Mouse (Mus musculus): ENCODE data around the gene Unc79. TPM values are rescaled to one million over a fixed set of nuclear protein-coding genes. Genes with fewer than 3 reads are reported as not detected.
A peak's percentile ranks its signal among the peaks of the same experiment; 100 is the strongest.

Unc79 gene
- polyA plus RNA-seq, 1 experiment, result 0.27 TPM

- TF ChIP-seq EP300 (IDR thresholded peaks at IDR 0.05; ENCODE audit: insufficient read depth, low read depth, low read length) (no peak), CTCF (IDR thresholded peaks at IDR 0.05; ENCODE audit: low read depth, low read length) (no peak), POLR2A (IDR thresholded peaks at IDR 0.05; ENCODE audit: insufficient read depth, low read length) (no peak)
- no peaks in the 10 kb centered on the region for H3K27me3 ChIP-seq (ENCODE audit: control insufficient read depth, insufficient read depth, low read length, poor library complexity, severe bottlenecking)
- no peak overlapping the region for H3K4me3 ChIP-seq (ENCODE audit: low read depth, low read length)
- H3K36me3 ChIP-seq (ENCODE audit: control insufficient read depth, insufficient read depth, low read length, poor library complexity, severe bottlenecking), result no peaks in the 10 kb centered on the region
- H3K9ac ChIP-seq (ENCODE audit: low read depth, poor library complexity, severe bottlenecking), result no peak overlapping the region
- no peaks in the 10 kb centered on the region for H3K9me3 ChIP-seq (replicated peaks; ENCODE audit: control insufficient read depth, insufficient read depth, low read length, poor library complexity, severe bottlenecking)
- no peaks in the 10 kb centered on the region for H3K4me1 ChIP-seq (ENCODE audit: control insufficient read depth, insufficient read depth, low read length)
- no peak overlapping the region for H3K27ac ChIP-seq (ENCODE audit: insufficient read depth, low read length)
These were observed 17.9 kb upstream of the Unc79 start for GRCm38 (mm10) chr12:102930789-102931188.

GRCm38 (mm10) chr12:102935892-102936291, 12.8 kb upstream of the Unc79 start:
- Histone ChIP-seq H3K27me3 (ENCODE audit: control insufficient read depth, insufficient read depth, low read length, poor library complexity, severe bottlenecking) (no peaks in the 10 kb centered on the region), H3K27ac (ENCODE audit: insufficient read depth, low read length) (no peak overlapping the region), H3K4me1 (ENCODE audit: control insufficient read depth, insufficient read depth, low read length) (no peaks in the 10 kb centered on the region), H3K36me3 (ENCODE audit: control insufficient read depth, insufficient read depth, low read length, poor library complexity, severe bottlenecking) (no peaks in the 10 kb centered on the region), H3K9ac (ENCODE audit: low read depth, poor library complexity, severe bottlenecking) (no peak overlapping the region), H3K4me3 (ENCODE audit: low read depth, low read length) (no peak overlapping the region), H3K9me3 (replicated peaks; ENCODE audit: control insufficient read depth, insufficient read depth, low read length, poor library complexity, severe bottlenecking) (no peaks in the 10 kb centered on the region)
- TF ChIP-seq EP300 (IDR thresholded peaks at IDR 0.05; ENCODE audit: insufficient read depth, low read depth, low read length) (no peak), CTCF (IDR thresholded peaks at IDR 0.05; ENCODE audit: low read depth, low read length) (no peak), POLR2A (IDR thresholded peaks at IDR 0.05; ENCODE audit: insufficient read depth, low read length) (no peak)

GRCm38 (mm10) chr12:102945571-102945970, 3.1 kb upstream of the Unc79 start:
- Histone ChIP-seq H3K27me3 (ENCODE audit: control insufficient read depth, insufficient read depth, low read length, poor library complexity, severe bottlenecking) (no peaks in the 10 kb centered on the region), H3K4me3 (ENCODE audit: low read depth, low read length) (no peak overlapping the region), H3K9ac (ENCODE audit: low read depth, poor library complexity, severe bottlenecking) (no peak overlapping the region), H3K27ac (ENCODE audit: insufficient read depth, low read length) (no peak overlapping the region), H3K4me1 (ENCODE audit: control insufficient read depth, insufficient read depth, low read length) (no peaks in the 10 kb centered on the region), H3K36me3 (ENCODE audit: control insufficient read depth, insufficient read depth, low read length, poor library complexity, severe bottlenecking) (no peaks in the 10 kb centered on the region), H3K9me3 (replicated peaks; ENCODE audit: control insufficient read depth, insufficient read depth, low read length, poor library complexity, severe bottlenecking) (no peaks in the 10 kb centered on the region)
- TF ChIP-seq POLR2A (IDR thresholded peaks at IDR 0.05; ENCODE audit: insufficient read depth, low read length) (no peak), EP300 (IDR thresholded peaks at IDR 0.05; ENCODE audit: insufficient read depth, low read depth, low read length) (no peak), CTCF (IDR thresholded peaks at IDR 0.05; ENCODE audit: low read depth, low read length) (no peak)

- H3K9ac ChIP-seq (ENCODE audit: low read depth, poor library complexity, severe bottlenecking), result no peak overlapping the region
- H3K9me3 ChIP-seq (replicated peaks; ENCODE audit: control insufficient read depth, insufficient read depth, low read length, poor library complexity, severe bottlenecking), result no peaks in the 10 kb centered on the region
- no peak overlapping the region for H3K27ac ChIP-seq (ENCODE audit: insufficient read depth, low read length)
- TF ChIP-seq POLR2A (IDR thresholded peaks at IDR 0.05; ENCODE audit: insufficient read depth, low read length) (no peak), EP300 (IDR thresholded peaks at IDR 0.05; ENCODE audit: insufficient read depth, low read depth, low read length) (no peak)
- H3K27me3 ChIP-seq (ENCODE audit: control insufficient read depth, insufficient read depth, low read length, poor library complexity, severe bottlenecking), result no peaks in the 10 kb centered on the region
- H3K4me1 ChIP-seq (ENCODE audit: control insufficient read depth, insufficient read depth, low read length), result no peaks in the 10 kb centered on the region
- no peaks in the 10 kb centered on the region for H3K36me3 ChIP-seq (ENCODE audit: control insufficient read depth, insufficient read depth, low read length, poor library complexity, severe bottlenecking)
- H3K4me3 ChIP-seq (ENCODE audit: low read depth, low read length), result no peak overlapping the region
These were observed 833 bp upstream of the Unc79 start for GRCm38 (mm10) chr12:102947826-102948225.

GRCm38 (mm10) chr12:102949395-102950208, 943 bp downstream of the Unc79 start:
- Histone ChIP-seq H3K9me3 (replicated peaks; ENCODE audit: control insufficient read depth, insufficient read depth, low read length, poor library complexity, severe bottlenecking) (no peaks in the 10 kb centered on the region), H3K27me3 (ENCODE audit: control insufficient read depth, insufficient read depth, low read length, poor library complexity, severe bottlenecking) (no peaks in the 10 kb centered on the region), H3K9ac (ENCODE audit: low read depth, poor library complexity, severe bottlenecking) (0 out of 2 replicates have a peak overlapping the region, but pooled peaks have one; percentile 53), H3K36me3 (ENCODE audit: control insufficient read depth, insufficient read depth, low read length, poor library complexity, severe bottlenecking) (no peaks in the 10 kb centered on the region), H3K4me3 (ENCODE audit: low read depth, low read length) (peak overlapping the region; percentile 49), H3K27ac (ENCODE audit: insufficient read depth, low read length) (no peak overlapping the region), H3K4me1 (ENCODE audit: control insufficient read depth, insufficient read depth, low read length) (no peaks in the 10 kb centered on the region)
- TF ChIP-seq CTCF (IDR thresholded peaks at IDR 0.05; ENCODE audit: low read depth, low read length), result no peak
- no peak for TF ChIP-seq POLR2A (IDR thresholded peaks at IDR 0.05; ENCODE audit: insufficient read depth, low read length)

- Histone ChIP-seq H3K4me3 (ENCODE audit: low read depth, low read length) (no peak overlapping the region), H3K27me3 (ENCODE audit: control insufficient read depth, insufficient read depth, low read length, poor library complexity, severe bottlenecking) (no peaks in the 10 kb centered on the region), H3K9me3 (replicated peaks; ENCODE audit: control insufficient read depth, insufficient read depth, low read length, poor library complexity, severe bottlenecking) (no peaks in the 10 kb centered on the region), H3K4me1 (ENCODE audit: control insufficient read depth, insufficient read depth, low read length) (no peaks in the 10 kb centered on the region), H3K36me3 (ENCODE audit: control insufficient read depth, insufficient read depth, low read length, poor library complexity, severe bottlenecking) (no peaks in the 10 kb centered on the region), H3K27ac (ENCODE audit: insufficient read depth, low read length) (no peak overlapping the region), H3K9ac (ENCODE audit: low read depth, poor library complexity, severe bottlenecking) (no peak overlapping the region)
- TF ChIP-seq EP300 (IDR thresholded peaks at IDR 0.05; ENCODE audit: insufficient read depth, low read depth, low read length) (no peak), POLR2A (IDR thresholded peaks at IDR 0.05; ENCODE audit: insufficient read depth, low read length) (no peak), CTCF (IDR thresholded peaks at IDR 0.05; ENCODE audit: low read depth, low read length) (peak; percentile 33)
These were observed 11.6 kb downstream of the Unc79 start for GRCm38 (mm10) chr12:102960051-102960775.

Data from ES-Bruce4 (cell line).